Mouse (Mus musculus): ENCODE data around the gene Galnt6.
A peak's percentile ranks its signal among the peaks of the same experiment; 100 is the strongest.

Gene Galnt6

GRCm38 (mm10) chr15:100754041-100754440 is 24.9 kb upstream of the Galnt6 start:
- no peak for DNase-seq (ENCODE audit: low spot score)

- no peak for DNase-seq (ENCODE audit: low spot score)
These were observed 23.9 kb upstream of the Galnt6 start for GRCm38 (mm10) chr15:100753045-100753444.

GRCm38 (mm10) chr15:100752439-100752838 is 23.3 kb upstream of the Galnt6 start:
- DNase-seq (ENCODE audit: low spot score) = no peak

GRCm38 (mm10) chr15:100749751-100750538 is 20.8 kb upstream of the Galnt6 start:
- peak; percentile 72 for DNase-seq (ENCODE audit: low spot score)

GRCm38 (mm10) chr15:100748584-100748983 is 19.4 kb upstream of the Galnt6 start:
- no peak for DNase-seq (ENCODE audit: low spot score)

GRCm38 (mm10) chr15:100747121-100747963 is 18.2 kb upstream of the Galnt6 start:
- DNase-seq (ENCODE audit: low spot score) = peak; percentile 67

DNA sequence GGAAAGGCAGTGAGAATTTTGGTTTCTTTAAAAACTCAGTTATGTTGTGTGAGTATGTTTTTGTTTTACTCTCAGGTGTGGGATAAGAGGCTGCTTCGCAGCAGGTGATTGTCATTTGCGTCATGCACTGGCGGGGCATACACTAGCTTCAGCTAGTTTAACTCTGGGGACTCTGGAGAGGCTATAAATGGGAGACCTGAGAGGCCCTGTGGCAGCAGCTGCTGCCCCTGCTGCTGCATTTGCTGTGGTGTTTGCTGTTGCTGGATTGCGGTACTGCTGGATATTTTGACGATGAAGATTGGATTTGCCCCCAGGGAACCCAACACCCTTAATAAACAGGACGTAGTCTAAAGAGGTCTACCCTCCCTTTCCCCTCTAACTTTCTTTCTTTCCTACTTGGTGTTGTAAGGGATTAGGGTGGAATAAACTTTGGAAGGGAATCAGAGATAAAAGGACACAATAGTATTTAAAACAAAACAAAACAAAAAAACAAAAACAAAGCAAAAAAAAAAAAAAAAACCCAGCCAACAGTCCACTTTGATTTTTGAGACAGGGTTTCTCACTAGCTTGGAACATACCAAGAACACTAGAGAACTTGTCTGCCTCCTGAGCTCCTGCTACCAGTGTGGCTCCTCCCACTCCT is 17.4 kb upstream of the Galnt6 start:
- DNase-seq (ENCODE audit: low spot score) = no peak

DNA sequence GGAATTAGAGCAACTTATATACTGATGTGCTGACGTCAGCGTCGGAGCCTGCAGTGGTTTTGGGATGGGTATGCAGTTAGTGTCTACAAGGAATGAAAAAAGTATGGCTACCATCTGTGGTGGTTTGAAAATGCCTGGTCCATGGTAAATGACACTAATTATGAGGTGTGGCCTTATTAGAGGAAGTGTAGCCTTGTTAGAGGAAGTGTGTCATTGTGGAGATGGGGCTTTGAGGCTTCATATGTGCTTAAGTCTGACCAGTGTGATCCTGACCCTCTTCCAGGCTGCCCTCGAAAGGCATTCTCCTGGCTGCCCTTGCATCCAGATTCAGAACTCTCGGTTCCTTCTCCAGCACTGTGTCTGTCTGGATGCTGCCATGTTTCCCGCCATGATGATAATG is 14.1 kb upstream of the Galnt6 start:
- DNase-seq (ENCODE audit: low spot score) = no peak

DNA sequence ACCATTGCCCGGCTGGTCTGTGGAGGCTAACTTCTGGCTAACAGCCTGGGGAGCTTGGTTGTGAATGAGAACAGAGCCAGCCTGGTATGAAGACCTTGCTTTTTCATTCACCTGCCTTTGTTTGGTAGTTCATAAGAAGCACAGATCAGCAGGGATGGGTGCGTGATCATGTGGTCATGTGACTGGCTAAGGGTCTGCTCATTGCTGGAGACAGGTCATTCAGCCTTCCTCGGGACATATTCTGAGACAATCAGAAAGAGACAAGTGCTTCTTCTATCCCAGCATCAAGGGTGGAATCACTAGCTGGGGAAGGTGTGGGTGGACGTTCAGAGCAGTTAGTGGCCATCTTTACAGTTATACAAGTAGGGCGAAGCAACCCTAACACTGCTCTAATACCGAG is 10.3 kb upstream of the Galnt6 start:
- no peak for DNase-seq (ENCODE audit: low spot score)

DNA sequence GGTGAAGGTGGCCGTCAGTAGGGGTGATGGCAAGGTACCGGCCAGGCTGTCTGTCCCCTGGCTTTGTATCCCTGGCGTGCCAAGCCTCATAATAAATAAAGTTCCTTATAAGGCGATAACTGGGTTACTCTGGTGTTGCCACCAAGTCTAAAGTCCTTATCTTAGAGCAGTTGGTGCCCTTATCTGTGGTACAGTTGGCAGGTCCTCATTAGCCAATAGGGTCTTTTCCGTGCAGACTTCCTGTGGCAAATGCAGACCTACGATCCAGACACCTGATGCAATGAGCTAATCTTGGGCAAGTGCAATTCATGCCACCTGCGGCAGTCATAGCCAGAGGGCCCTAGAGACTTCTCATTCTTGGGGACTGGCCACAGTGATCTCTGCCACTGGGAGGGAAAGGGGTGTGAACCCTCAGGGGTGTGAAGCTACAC is 9.2 kb upstream of the Galnt6 start:
- DNase-seq (ENCODE audit: low spot score) = no peak

DNA sequence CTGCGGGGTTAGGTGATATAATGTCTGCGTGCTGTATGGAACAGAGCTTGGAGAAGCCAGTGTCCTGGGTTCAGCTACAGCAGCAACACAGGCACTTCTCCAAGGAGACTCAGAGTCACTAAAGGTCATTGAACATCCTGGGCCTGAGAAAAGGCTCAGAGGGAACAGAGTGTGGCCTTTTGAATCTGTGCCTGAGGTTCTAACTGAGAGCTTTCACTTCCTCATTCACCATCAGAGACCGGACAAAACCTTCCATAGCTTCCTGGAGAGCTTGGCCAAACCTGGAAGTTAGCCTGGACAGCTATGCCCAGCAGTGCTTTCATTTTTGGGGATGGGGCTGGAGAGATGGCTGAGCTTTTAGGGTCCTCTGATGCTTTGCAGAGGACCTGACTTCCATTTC is 8.5 kb upstream of the Galnt6 start:
- DNase-seq (ENCODE audit: low spot score) = no peak

DNA sequence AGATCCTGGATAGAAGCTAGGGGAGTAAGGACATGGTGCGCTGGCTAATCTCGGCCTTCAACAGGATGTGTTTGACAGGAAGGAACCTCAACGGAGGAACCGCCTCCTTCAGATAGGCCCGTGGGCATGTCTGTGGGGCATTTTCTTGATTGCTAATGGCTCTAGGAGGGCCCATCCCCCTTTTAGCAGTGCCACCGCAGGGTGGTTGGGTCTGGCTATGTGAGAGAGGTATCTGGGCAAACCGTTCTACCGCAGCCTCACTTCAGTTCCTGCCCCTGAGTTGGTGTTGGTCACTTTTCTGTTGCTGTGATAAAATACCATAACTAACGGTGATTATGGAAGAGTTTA is 6.8 kb upstream of the Galnt6 start:
- DNase-seq (ENCODE audit: low spot score) = no peak

GRCm38 (mm10) chr15:100735095-100735952 is 6.1 kb upstream of the Galnt6 start:
- DNase-seq (ENCODE audit: low spot score) = no peak

- DNase-seq (ENCODE audit: low spot score) = peak; percentile 56
These were observed 3.4 kb upstream of the Galnt6 start for GRCm38 (mm10) chr15:100732580-100732979.

GRCm38 (mm10) chr15:100731081-100731480 is 1.9 kb upstream of the Galnt6 start:
- DNase-seq (ENCODE audit: low spot score) = no peak

DNA sequence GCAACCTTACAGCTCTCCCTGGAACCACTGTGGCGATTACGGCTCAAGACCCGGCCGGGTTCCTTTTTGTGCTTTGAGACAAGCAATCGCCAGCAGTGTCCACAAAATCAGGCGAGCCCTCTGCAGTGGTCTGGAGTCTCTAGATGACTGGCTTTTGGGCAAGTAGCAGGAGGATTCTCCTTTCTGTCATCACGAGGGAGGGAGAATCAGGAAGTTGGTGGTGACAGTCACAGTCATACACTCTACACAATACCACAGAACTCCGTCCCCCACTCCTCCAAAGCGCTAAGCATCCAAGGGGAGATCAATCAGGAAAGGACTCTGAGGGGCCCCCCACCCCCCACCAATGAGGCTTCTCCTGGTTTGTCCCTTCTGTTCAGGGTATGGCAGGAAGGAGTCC is 590 bp downstream of the Galnt6 start:
- no peak for DNase-seq (ENCODE audit: low spot score)

GRCm38 (mm10) chr15:100727834-100728233 is 1.3 kb downstream of the Galnt6 start:
- no peak for DNase-seq (ENCODE audit: low spot score)

- DNase-seq (ENCODE audit: low spot score) = no peak
These were observed 2.5 kb downstream of the Galnt6 start for GRCm38 (mm10) chr15:100726721-100727120.

DNA sequence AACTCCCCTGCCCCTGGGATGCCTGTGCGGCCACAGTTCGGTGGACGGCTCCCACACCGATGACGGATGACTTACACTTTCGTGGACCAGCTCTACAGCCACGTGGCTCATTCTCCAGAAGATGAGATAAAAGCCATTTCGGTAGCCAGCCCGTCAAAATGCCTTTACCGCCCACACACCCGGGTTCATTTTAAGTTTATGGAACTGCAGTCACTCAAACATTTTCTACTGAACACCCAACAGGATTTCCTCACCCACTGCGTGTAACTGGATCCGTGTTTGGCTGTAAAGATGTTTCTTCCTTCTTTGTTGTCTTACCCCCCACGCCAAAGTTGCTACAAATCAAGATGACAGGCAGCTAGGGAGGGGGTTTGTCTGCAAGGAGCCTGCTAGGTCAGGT is 5.7 kb downstream of the Galnt6 start:
- no peak for DNase-seq (ENCODE audit: low spot score)

DNA sequence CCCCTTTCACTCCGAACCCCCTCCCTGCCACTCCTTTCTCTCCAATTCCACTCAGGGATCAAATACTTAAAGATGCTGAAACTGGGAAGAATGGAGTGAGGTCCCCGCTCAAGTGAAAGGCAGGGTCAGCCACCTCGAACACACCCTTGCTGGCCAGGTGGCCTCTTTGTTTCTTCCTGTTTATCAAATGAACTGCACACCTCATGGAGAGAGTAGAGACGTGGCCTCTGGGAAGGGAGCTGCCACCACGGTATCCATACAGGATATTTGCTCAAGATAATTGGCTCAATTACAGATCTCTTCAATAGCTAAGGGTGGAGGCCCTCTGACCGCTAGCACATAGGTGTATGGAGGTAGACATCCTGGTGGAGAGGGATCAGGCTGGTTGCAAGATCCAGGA is 6.6 kb downstream of the Galnt6 start:
- DNase-seq (ENCODE audit: low spot score) = no peak

DNA sequence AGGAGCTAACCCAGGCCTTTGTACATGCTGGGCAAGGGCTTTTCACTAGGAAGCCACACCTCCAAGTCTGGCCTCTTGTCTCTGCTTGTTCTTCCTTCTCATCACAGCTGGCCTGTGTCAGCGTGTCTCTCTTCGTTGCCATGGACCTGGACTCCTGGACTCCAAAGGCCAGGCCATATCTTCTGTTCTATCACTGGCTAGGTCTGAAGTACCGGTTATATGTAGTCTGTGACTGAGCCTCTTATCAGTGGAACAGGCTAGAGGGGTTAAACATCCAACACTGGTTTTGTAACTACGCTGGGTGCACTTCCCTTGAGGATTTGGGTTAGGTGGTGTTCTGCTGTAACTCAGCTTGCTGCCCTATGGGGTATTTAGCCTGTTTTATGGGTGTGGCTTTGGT is 7.2 kb downstream of the Galnt6 start:
- no peak for DNase-seq (ENCODE audit: low spot score)

DNA sequence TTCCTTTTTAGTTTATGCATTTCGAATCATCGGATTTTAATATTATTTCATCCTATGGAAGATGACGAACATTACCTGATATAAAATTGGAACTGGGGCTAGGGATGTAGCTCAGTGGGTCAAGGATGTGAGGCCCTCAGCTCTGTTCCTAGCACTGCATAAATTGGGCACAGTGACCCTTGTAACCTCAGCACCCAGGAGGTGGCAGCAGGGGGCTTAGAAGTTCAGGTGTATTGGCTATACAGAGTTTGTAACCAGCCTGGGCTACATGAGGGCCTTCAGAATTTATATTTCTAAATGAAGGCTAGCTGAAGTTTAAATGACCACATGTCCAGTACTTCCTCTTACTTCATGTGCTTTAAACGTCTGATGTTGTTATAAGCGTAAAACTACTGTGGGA is 7.7 kb downstream of the Galnt6 start:
- no peak for DNase-seq (ENCODE audit: low spot score)

Measured in lung, postnatal 25 days (tissue).